In the genomic region with DNA sequence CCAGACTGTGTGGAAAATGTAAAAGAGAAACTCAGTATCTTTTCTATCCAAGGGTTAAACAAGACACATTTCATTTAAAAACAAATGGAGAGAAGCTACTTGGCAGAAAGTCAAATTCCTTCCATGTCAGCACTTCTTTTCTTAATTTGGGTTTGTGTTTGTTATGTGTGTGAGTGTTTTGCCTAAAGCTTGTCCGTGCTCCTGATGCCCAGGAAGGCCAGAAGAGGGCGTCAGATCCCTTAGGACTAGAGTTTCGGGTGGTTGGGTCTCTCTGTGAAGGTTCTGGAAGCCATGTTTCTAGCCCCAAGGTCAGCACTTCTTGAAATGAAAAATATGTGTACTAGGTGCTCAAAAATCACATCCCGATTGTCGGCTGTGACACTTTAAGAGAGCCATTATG, we compare ENCODE assay signal across 8 mouse cellular contexts. TPM values are rescaled to one million over a fixed set of nuclear protein-coding genes. Genes with fewer than 3 reads are reported as not detected.
A peak's percentile ranks its signal among the peaks of the same experiment; 100 is the strongest.
DNase-seq lines count a peak whose midpoint lies in the region; ATAC-seq and TF ChIP-seq lines count a peak whose summit lies in the region.

No protein-coding gene starts in this region.

- H3K9me3 ChIP-seq in lung, embryonic 14.5 days (ENCODE audit: low read depth, low read length) = no peaks in the 10 kb centered on the region
- no peaks in the 10 kb centered on the region for H3K9me3 ChIP-seq in kidney, embryonic 15.5 days (replicated peaks)

- DNase-seq in adrenal gland, postnatal 14 days = peak; percentile 52
- no peak for DNase-seq in adrenal gland, postnatal 36 days
- peak; percentile 80 for DNase-seq in lung, embryonic 14.5 days
- DNase-seq in lung, postnatal 25 days (ENCODE audit: low spot score) = no peak
- DNase-seq in retina, embryonic 14.5 days (ENCODE audit: low spot score) = peak; percentile 52
- no peak for DNase-seq in MN1 (ENCODE audit: low spot score)

- peaks cover 33% of the 10 kb centered on the region for H3K4me1 ChIP-seq in lung, embryonic 14.5 days (ENCODE audit: insufficient read depth)
- H3K4me1 ChIP-seq in kidney, embryonic 15.5 days = peaks cover 65% of the 10 kb centered on the region

- no peak for ATAC-seq in lung, embryonic 14.5 days (ENCODE audit: insufficient read depth)
- ATAC-seq in kidney, embryonic 15.5 days (replicated peaks; ENCODE audit: low FRiP score) = no peak
- ATAC-seq in cerebellum, adult (ENCODE audit: insufficient number of reproducible peaks, low FRiP score, low TSS enrichment) = no peak

- H3K4me2 ChIP-seq in lung, embryonic 14.5 days = peak overlapping the region; percentile 45; the same call in 1 of the 2 replicates
- peak overlapping the region; percentile 38 for H3K4me2 ChIP-seq in kidney, embryonic 15.5 days

- no peaks in the 10 kb centered on the region for H3K36me3 ChIP-seq in lung, embryonic 14.5 days (ENCODE audit: insufficient read depth)
- H3K36me3 ChIP-seq in kidney, embryonic 15.5 days = no peaks in the 10 kb centered on the region

- no peak overlapping the region for H3K27ac ChIP-seq in lung, embryonic 14.5 days (ENCODE audit: low read depth)
- H3K27ac ChIP-seq in kidney, embryonic 15.5 days = no peak overlapping the region

- 50% methylated on average over 5 of the region's 5 CpGs for WGBS in lung, embryonic 14.5 days
- 65% methylated on average over 5 of the region's 5 CpGs for WGBS in kidney, embryonic 15.5 days

- H3K9ac ChIP-seq in lung, embryonic 14.5 days = no peak overlapping the region
- H3K9ac ChIP-seq in kidney, embryonic 15.5 days = no peak overlapping the region

- H3K4me3 ChIP-seq in lung, embryonic 14.5 days (ENCODE audit: low read depth, low read length) = no peak overlapping the region
- H3K4me3 ChIP-seq in kidney, embryonic 15.5 days (replicated peaks) = no peak overlapping the region

- peak; percentile 57 for TF ChIP-seq CTCF in lung, embryonic 14.5 days (IDR thresholded peaks at IDR 0.05; ENCODE audit: low read depth)

- H3K27me3 ChIP-seq in lung, embryonic 14.5 days (ENCODE audit: insufficient read depth, low read length) = peaks cover 26% of the 10 kb centered on the region
- H3K27me3 ChIP-seq in kidney, embryonic 15.5 days = peaks cover 27% of the 10 kb centered on the region

RNA-seq across cellular contexts. Expression of gene Ptgs1, which starts 15.8 kb away (rescaled TPM):
- total RNA-seq in adrenal gland, postnatal 14 days (2021) = 13.6 and 14.9 TPM in 2 replicates
- total RNA-seq in adrenal gland, postnatal 36 days (2021) = 10 to 100 TPM; 11.7 to 14.4 TPM
- 30.2 and 33.4 TPM in 2 replicates for polyA plus RNA-seq in lung, embryonic 14.5 days (2014; fragmentation: Nextera tagmentation; extraction: Ambion mirVana)
- polyA plus RNA-seq in kidney, embryonic 15.5 days (2015; fragmentation: Nextera tagmentation; extraction: Ambion mirVana) = 29.2 and 30.6 TPM in 2 replicates

Comparison
In these comparisons a context has a peak if more than half of its experiments do, and no peak if none do; other contexts are left out.
1. DNase-seq: peak in adrenal gland, postnatal 14 days (single experiment), lung, embryonic 14.5 days (single experiment) and retina, embryonic 14.5 days (single experiment); none in adrenal gland, postnatal 36 days (0 of 2), lung, postnatal 25 days (single experiment) and MN1 (single experiment).